Mouse (Mus musculus) cerebellum, adult 9-11 months (tissue): ENCODE data around the gene Olfr628.
"Not testable (repeated sequence)": the region's sequence is repeated elsewhere in the genome, so short reads cannot be mapped to it uniquely, and the experiment has no call there.

Source experiments
- DNase-seq: peaks from one replicate; pipeline ENCODE4 v3.0.0; 2022

The Olfr628 gene

GRCm38 (mm10) chr7:103730074-103730473 is at the start of gene Olfr628:
TSS of gene Olfr628 (plus strand) at chr7:103730374.
- no peak for DNase-seq

GRCm38 (mm10) chr7:103682420-103682819 is 47.8 kb upstream of the Olfr628 start, which contains the start of gene Olfr625-ps1:
TSS of gene Olfr625-ps1 (plus strand) at chr7:103682720.
- no peak for DNase-seq

- DNase-seq, result no peak
These were observed 30.7 kb upstream of the Olfr628 start for GRCm38 (mm10) chr7:103699469-103699868.

GRCm38 (mm10) chr7:103712024-103712423 is 18.1 kb upstream of the Olfr628 start:
- DNase-seq, result no peak

GRCm38 (mm10) chr7:103714371-103714770 is 15.8 kb upstream of the Olfr628 start, which contains the start of gene Olfr243:
TSS of gene Olfr243 (plus strand) at chr7:103714671.
- DNase-seq, result no peak

- DNase-seq, result not testable (repeated sequence)
These were observed 13.8 kb upstream of the Olfr628 start for GRCm38 (mm10) chr7:103716398-103716797.

- no peak for DNase-seq
These were observed 14.7 kb downstream of the Olfr628 start, which contains the start of gene Olfr629 for GRCm38 (mm10) chr7:103744843-103745242. TSS of gene Olfr629 (minus strand) at chr7:103744943.

- DNase-seq, result no peak
These were observed 27.1 kb downstream of the Olfr628 start, which contains the start of gene Olfr630 for GRCm38 (mm10) chr7:103757233-103757632. TSS of gene Olfr630 (minus strand) at chr7:103757333.

GRCm38 (mm10) chr7:103762212-103762611 is 32.0 kb downstream of the Olfr628 start:
- not testable (repeated sequence) for DNase-seq

GRCm38 (mm10) chr7:103767687-103768086 is 37.5 kb downstream of the Olfr628 start:
- not testable (repeated sequence) for DNase-seq

- DNase-seq, result no peak
These were observed 41.3 kb downstream of the Olfr628 start, which contains the start of gene Olfr69 for GRCm38 (mm10) chr7:103771494-103771893. TSS of gene Olfr69 (minus strand) at chr7:103771594.

- not testable (repeated sequence) for DNase-seq
These were observed 47.5 kb downstream of the Olfr628 start for GRCm38 (mm10) chr7:103777652-103778051.

- DNase-seq, result no peak
These were observed 49.4 kb downstream of the Olfr628 start, which contains the start of gene Olfr68 for GRCm38 (mm10) chr7:103779598-103779997. TSS of gene Olfr68 (minus strand) at chr7:103779698.
